Mouse (Mus musculus): ENCODE data around the gene Usp4. TPM values are rescaled to one million over a fixed set of nuclear protein-coding genes. Genes with fewer than 3 reads are reported as not detected.

The Usp4 gene
- polyA plus RNA-seq (2012; ENCODE audit: low replicate concordance) = 10.2 and 101 TPM in 2 replicates

DNA sequence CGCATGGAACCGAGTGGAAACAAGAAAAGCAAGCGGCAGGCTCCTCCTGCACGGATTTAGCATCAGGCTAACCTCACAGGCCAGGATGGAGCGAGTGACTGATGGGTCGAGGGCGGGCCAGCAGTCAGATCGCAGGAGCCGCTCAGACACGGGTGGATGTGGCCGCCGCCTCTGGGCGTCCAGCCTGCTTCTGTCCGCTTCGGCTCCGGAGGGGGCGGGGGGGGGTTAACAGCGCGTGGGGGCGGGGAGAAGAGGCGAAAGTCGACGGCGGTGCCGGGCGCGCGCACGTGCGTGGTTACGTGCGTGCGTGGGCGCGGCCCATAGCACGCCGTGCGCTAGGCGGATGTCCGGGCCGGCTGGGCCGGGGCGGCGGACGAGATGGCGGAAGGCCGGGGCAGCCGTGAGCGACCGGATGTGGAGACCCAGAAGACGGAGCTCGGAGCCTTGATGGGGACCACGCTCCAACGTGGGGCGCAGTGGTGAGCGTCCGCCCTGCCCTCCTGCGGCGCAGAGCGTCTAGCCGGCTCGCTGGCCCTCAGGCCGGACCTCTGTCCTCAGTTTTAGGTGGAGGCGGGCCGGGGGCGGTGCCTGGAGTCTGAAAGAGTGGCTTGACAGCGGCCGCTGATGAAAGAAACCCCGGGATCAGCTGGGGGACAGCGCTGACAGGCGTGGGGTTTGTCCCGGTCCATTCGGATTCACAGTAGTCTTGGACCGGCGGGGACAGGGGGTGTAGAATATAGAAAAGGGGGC, at the start of gene Usp4:
Usp4 (plus strand) TSS at position 314 of the 750 bp plus-strand sequence.

DNA sequence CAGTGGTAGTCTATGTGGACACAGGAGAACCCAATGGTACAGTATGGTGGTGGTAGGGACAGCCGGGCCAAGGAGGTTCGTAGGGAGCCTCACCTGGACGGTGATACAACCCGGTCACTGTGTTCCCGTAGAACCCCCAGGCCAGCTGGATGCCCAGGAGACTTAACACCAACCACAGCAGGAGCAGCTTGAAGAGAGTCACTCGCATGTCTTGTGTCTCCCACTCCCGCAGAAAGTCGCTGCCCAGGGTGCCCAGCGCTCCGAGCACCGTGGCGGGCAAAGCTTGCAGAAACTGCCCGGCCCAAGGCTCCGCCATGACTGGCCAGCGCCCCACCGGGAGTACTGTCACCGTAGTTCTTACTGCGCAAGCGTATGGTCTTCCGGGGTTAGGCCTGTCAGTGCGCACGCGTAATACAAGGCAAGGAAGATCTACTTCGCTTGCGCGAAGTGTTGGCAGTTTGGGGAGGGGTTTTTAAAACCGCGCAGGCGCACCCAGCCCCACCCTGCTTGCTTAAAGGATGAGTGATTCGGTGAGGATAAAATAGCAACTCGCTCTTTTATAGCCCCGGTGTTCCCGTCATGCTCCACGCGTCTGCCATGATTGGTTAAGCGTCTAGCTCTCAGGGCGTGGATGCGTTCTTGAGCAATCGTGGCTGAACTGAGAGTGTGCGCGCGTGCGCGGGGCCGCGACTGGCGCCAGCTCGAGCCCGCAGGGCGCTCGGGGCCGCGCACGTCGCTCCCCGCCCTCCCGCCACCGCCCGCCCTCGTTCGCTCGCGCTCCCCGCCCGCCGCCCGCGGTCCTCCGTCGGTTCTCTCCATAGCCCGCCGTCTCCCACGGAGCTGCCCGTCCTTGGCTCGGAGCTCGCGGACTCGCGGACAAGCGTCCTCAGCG, 41.8 kb upstream of the Usp4 start, which contains the start of the genes Rhoa and Tcta:
Rhoa (plus strand) TSS at position 501 of the 892 bp plus-strand sequence.
Tcta (minus strand) TSS at position 532 of the 892 bp plus-strand sequence.

DNA sequence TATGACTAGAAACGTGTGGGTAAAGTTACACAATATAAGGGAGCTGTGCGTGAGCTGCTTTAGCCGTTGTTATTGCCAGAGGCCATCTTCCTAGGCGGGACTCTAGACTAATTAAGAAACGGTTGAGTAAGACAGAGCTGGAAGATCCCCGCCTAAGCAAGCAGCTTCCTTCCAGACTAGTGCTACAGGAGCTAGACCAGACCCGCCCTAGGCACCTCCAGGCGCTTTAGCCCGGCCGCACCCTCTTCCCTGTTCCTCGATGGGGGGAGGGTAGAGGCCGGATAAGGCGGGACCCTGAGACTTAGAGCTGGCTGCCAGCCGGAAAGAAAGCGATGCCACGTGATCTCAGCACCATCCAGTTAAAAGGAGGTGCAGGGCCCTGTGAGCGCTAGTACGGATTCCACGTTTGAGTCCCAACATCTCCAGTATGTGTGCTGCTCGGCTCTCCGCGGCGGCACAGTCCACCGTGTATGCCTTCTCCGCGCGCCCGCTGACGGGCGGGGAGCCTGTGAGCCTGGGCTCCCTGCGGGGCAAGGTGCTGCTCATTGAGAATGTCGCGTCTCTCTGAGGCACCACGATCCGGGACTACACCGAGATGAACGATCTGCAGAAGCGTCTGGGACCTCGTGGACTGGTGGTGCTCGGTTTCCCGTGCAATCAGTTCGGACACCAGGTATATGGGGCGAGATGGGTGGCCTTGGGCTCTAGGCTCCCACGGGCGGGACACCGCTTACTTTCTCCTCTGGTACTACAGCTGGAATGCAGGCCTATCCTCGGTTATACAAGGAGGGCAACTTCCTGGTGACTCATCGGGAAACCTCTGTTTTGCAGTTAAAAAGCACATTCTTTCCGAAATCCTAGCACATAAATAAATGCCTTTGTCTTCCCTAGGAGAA, 8.5 kb upstream of the Usp4 start, which contains the start of gene Gpx1:
Gpx1 (plus strand) TSS at position 18 of the 896 bp plus-strand sequence.

DNA sequence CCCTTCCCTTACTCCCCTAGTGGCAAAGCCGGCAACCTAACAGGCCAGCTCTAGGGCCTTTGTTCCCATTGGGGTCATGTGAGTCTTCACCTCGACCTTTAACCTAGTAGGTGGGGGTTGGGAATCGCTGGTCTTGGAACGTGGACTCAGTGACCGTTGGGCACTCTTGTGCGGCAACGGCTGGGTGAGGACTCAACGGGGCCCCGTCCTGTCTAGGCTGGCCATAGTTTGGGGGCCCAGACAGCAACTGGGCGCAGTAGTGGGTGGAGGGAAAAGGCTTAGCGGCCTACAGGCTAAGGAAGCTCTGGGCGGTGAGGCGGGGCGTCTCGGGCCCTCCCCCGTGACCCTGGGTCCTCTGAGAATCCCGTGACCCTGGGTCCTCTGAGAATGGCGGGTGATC, 45.0 kb downstream of the Usp4 start, which contains the start of gene 1700102P08Rik:
1700102P08Rik (plus strand) TSS at position 130 of the 400 bp plus-strand sequence.

DNA sequence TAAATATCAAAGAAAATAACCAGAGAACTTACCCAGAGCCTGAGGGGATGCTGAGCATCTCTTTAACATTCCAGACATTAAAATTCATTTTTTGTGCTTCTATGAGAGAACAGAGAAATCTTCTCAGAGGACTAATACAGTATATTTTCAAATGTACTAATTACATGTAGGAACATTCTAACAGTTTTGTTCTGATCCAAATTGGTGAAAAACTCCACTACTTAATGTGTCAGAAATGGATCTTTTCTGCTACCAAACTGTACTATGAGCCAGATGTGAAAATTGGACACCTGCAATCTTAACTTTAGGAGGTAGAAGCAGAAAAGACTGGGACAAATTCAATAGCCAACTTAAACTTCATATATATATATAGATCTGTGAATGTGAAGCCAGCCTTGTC, 80.7 kb downstream of the Usp4 start, which contains the start of gene Ccdc36:
Ccdc36 (minus strand) TSS at position 101 of the 400 bp plus-strand sequence.

DNA sequence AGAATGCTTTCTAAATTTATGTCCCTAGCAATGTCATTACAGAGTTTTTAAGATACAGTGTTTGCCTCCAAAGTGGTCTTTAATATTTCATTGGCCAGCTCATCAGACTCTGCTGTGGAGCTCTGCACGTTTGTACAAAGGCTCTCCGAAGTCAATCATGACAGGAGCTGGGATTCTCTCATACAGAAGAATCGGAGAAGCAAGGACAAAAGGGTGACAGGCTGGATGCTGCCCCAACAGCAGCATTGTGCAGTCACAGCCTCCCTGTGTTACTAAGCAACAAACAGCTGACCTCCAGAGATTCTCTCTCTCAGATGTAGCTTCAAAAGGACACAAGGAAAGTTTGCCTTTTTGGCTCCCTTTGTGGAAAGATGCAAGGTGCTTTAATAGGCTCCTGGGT, 88.5 kb downstream of the Usp4 start, which contains the start of gene BC048562:
BC048562 (plus strand) TSS at position 301 of the 400 bp plus-strand sequence.

Other genes starting within 250 kb of the Usp4 start
- 1.0 and 3.3 TPM in 2 replicates for gene Bsn, start 157.5 kb upstream of the Usp4 start, polyA plus RNA-seq (2012; ENCODE audit: low replicate concordance)
- 10.5 and 13.6 TPM in 2 replicates for gene Dag1, start 83.9 kb upstream of the Usp4 start, polyA plus RNA-seq (2012; ENCODE audit: low replicate concordance)
- 0.14 TPM in 2 replicates for gene Nicn1, start 57.4 kb upstream of the Usp4 start, polyA plus RNA-seq (2012; ENCODE audit: low replicate concordance)
- gene Amt, start 51.0 kb upstream of the Usp4 start, polyA plus RNA-seq (2012; ENCODE audit: low replicate concordance) = not detected in 2 replicates
- 53.2 and 101 TPM in 2 replicates for gene Rhoa, start 41.7 kb upstream of the Usp4 start, polyA plus RNA-seq (2012; ENCODE audit: low replicate concordance)
- 1.6 and 3.6 TPM in 2 replicates for gene Tcta, start 41.7 kb upstream of the Usp4 start, polyA plus RNA-seq (2012; ENCODE audit: low replicate concordance)
- 197 and 287 TPM in 2 replicates for gene Gpx1, start 8.9 kb upstream of the Usp4 start, polyA plus RNA-seq (2012; ENCODE audit: low replicate concordance)
- gene 1700102P08Rik, start 45.0 kb downstream of the Usp4 start, polyA plus RNA-seq (2012; ENCODE audit: low replicate concordance) = 4.5 and 5.6 TPM in 2 replicates
- gene Ccdc36, start 80.6 kb downstream of the Usp4 start, polyA plus RNA-seq (2012; ENCODE audit: low replicate concordance) = 0.08 TPM in 1 of 2 replicates, not detected in the other
- gene BC048562, start 88.6 kb downstream of the Usp4 start, polyA plus RNA-seq (2012; ENCODE audit: low replicate concordance) = not detected in 2 replicates
- gene Ccdc71, start 112.7 kb downstream of the Usp4 start, polyA plus RNA-seq (2012; ENCODE audit: low replicate concordance) = 9.8 and 21.0 TPM in 2 replicates
- gene Klhdc8b, start 113.7 kb downstream of the Usp4 start, polyA plus RNA-seq (2012; ENCODE audit: low replicate concordance) = 52.5 and 54.2 TPM in 2 replicates
- 1.3 and 3.0 TPM in 2 replicates for gene Lamb2, start 131.9 kb downstream of the Usp4 start, polyA plus RNA-seq (2012; ENCODE audit: low replicate concordance)
- 106 and 149 TPM in 2 replicates for gene Usp19, start 142.7 kb downstream of the Usp4 start, polyA plus RNA-seq (2012; ENCODE audit: low replicate concordance)
- 32.3 and 117 TPM in 2 replicates for gene Qars, start 159.9 kb downstream of the Usp4 start, polyA plus RNA-seq (2012; ENCODE audit: low replicate concordance)
- gene Qrich1, start 169.0 kb downstream of the Usp4 start, polyA plus RNA-seq (2012; ENCODE audit: low replicate concordance) = 36.4 and 112 TPM in 2 replicates
- gene Impdh2, start 212.4 kb downstream of the Usp4 start, polyA plus RNA-seq (2012; ENCODE audit: low replicate concordance) = 46.8 and 263 TPM in 2 replicates
- gene Ndufaf3, start 219.6 kb downstream of the Usp4 start, polyA plus RNA-seq (2012; ENCODE audit: low replicate concordance) = 5.1 and 19.2 TPM in 2 replicates
- gene Dalrd3, start 222.0 kb downstream of the Usp4 start, polyA plus RNA-seq (2012; ENCODE audit: low replicate concordance) = 182 and 245 TPM in 2 replicates
- 5.5 and 18.8 TPM in 2 replicates for gene Wdr6, start 230.9 kb downstream of the Usp4 start, polyA plus RNA-seq (2012; ENCODE audit: low replicate concordance)
- gene P4htm, start 249.8 kb downstream of the Usp4 start, polyA plus RNA-seq (2012; ENCODE audit: low replicate concordance) = 1.8 and 2.9 TPM in 2 replicates

Data from leukemia stem cell, adult 10-12 weeks (primary cell).